Mouse (Mus musculus) embryonic facial prominence, embryonic 11.5 days (tissue): ENCODE measurements at regions not wholly inside any gene's neighbourhood (a gene's known extent, or its start where the extent isn't known, plus 50 kb on each side); places are given as distances from the start of the nearest gene placed in this dataset.

Source experiments
- ATAC-seq: fragments of 200-750 bp; cut with Nextera tagmentation; replicated peaks from 2 replicates; pipeline ENCODE4 v1.8.0; 2017; ENCODE audit warnings: low read depth; ENCODE audit not compliant: insufficient number of reproducible peaks, low FRiP score, low TSS enrichment
- DNase-seq: peaks from one replicate; pipeline ENCODE4 v3.0.0-alpha.2; 2015; ENCODE audit warnings: low spot score
- H3K27ac ChIP-seq: fragments of 300-500 bp; sonication (generic); replicated peaks from 2 replicates; pipeline ENCODE4 v1.5.1; 2014; ENCODE audit warnings: mild to moderate bottlenecking, low read depth, low read length, control low read depth
- H3K27me3 ChIP-seq: fragments of 300-500 bp; sonication (generic); 2 replicates; pipeline ENCODE4 v1.6.1; 2014; ENCODE audit warnings: mild to moderate bottlenecking, low read length, moderate library complexity, mixed read lengths; ENCODE audit not compliant: control insufficient read depth, insufficient read depth
- H3K36me3 ChIP-seq: fragments of 300-500 bp; sonication (generic); replicated peaks from 2 replicates; pipeline ENCODE4 v1.6.1; 2014; ENCODE audit warnings: low read depth, mild to moderate bottlenecking, low read length, moderate library complexity, mixed read lengths; ENCODE audit not compliant: control insufficient read depth, insufficient read depth
- H3K4me1 ChIP-seq: fragments of 300-500 bp; sonication (generic); 2 replicates; pipeline ENCODE4 v1.6.1; 2014; ENCODE audit warnings: low read length, mixed read lengths; ENCODE audit not compliant: control insufficient read depth, insufficient read depth
- H3K4me2 ChIP-seq: fragments of 300-500 bp; sonication (generic); 2 replicates; pipeline ENCODE4 v1.6.1; 2014; ENCODE audit warnings: low read depth, mild to moderate bottlenecking, control low read depth, low read length, moderate library complexity
- H3K4me3 ChIP-seq: fragments of 300-500 bp; sonication (generic); 2 replicates; pipeline ENCODE4 v1.5.1; 2014; ENCODE audit warnings: low read depth, low read length, control low read depth
- H3K9ac ChIP-seq: fragments of 300-500 bp; sonication (generic); replicated peaks from 2 replicates; pipeline ENCODE4 v1.6.1; 2014; ENCODE audit warnings: mild to moderate bottlenecking, control low read depth, low read length
- H3K9me3 ChIP-seq: fragments of 300-500 bp; sonication (generic); replicated peaks from 2 replicates; pipeline ENCODE4 v1.6.1; 2016; ENCODE audit warnings: mild to moderate bottlenecking, low read length, inconsistent platforms, mixed read lengths; ENCODE audit not compliant: control insufficient read depth
- WGBS: fragments of 180-500 bp; shearing (Covaris S2); extraction: QIAGEN DNeasy Blood & Tissue Kit; methylation state at CpG from one replicate; pipeline ENCODE4 v1.1.7; 2014; 5-methylcytosine and 5-hydroxymethylcytosine counted together

- 71% methylated on average over 3 of the region's 3 CpGs for WGBS
- ATAC-seq (no peak), DNase-seq (no peak)
- no peak overlapping the region for H3K9ac ChIP-seq
- no peak overlapping the region for H3K4me2 ChIP-seq
- H3K27ac ChIP-seq, result no peak overlapping the region
- H3K36me3 ChIP-seq, result no peaks in the 10 kb centered on the region
- H3K9me3 ChIP-seq, result no peaks in the 10 kb centered on the region
- no peaks in the 10 kb centered on the region for H3K4me1 ChIP-seq
- H3K27me3 ChIP-seq, result no peaks in the 10 kb centered on the region
- no peak overlapping the region for H3K4me3 ChIP-seq
Measured at GRCm38 (mm10) chr7:94637367-94638023, 1533.6 kb upstream of the Tenm4 start.

- no peaks in the 10 kb centered on the region for H3K4me1 ChIP-seq
- DNase-seq (no peak), ATAC-seq (no peak)
- H3K4me2 ChIP-seq, result no peak overlapping the region
- H3K36me3 ChIP-seq, result no peaks in the 10 kb centered on the region
- no peak overlapping the region for H3K4me3 ChIP-seq
- WGBS, result 57% methylated on average over 7 of the region's 7 CpGs
- H3K9ac ChIP-seq, result no peak overlapping the region
- no peaks in the 10 kb centered on the region for H3K27me3 ChIP-seq
- no peak overlapping the region for H3K27ac ChIP-seq
- no peaks in the 10 kb centered on the region for H3K9me3 ChIP-seq
Measured at GRCm38 (mm10) chr7:94644560-94645285, 1526.3 kb upstream of the Tenm4 start.

- WGBS, result 51% methylated on average over 4 of the region's 4 CpGs
- no peak for ATAC-seq
- Histone ChIP-seq H3K36me3 (no peaks in the 10 kb centered on the region), H3K9ac (no peak overlapping the region), H3K4me1 (no peaks in the 10 kb centered on the region), H3K9me3 (no peaks in the 10 kb centered on the region), H3K27me3 (no peaks in the 10 kb centered on the region), H3K27ac (no peak overlapping the region), H3K4me2 (no peak overlapping the region), H3K4me3 (no peak overlapping the region)
- no peak for DNase-seq
Measured at GRCm38 (mm10) chr7:94645337-94645736, 1525.7 kb upstream of the Tenm4 start.

- H3K4me1 ChIP-seq, result no peaks in the 10 kb centered on the region
- H3K27me3 ChIP-seq, result no peaks in the 10 kb centered on the region
- H3K9me3 ChIP-seq, result no peaks in the 10 kb centered on the region
- no peak overlapping the region for H3K4me2 ChIP-seq
- no peak overlapping the region for H3K4me3 ChIP-seq
- no peaks in the 10 kb centered on the region for H3K36me3 ChIP-seq
- no peak for ATAC-seq
- H3K27ac ChIP-seq, result no peak overlapping the region
- H3K9ac ChIP-seq, result no peak overlapping the region
- DNase-seq, result no peak
- WGBS, result 63% methylated on average over 1 of the region's 1 CpGs
Measured at GRCm38 (mm10) chr7:94650462-94650861, 1520.6 kb upstream of the Tenm4 start.

- no peaks in the 10 kb centered on the region for H3K9me3 ChIP-seq
- 82% methylated on average over 4 of the region's 4 CpGs for WGBS
- no peak overlapping the region for H3K27ac ChIP-seq
- H3K4me1 ChIP-seq, result no peaks in the 10 kb centered on the region
- no peaks in the 10 kb centered on the region for H3K36me3 ChIP-seq
- no peak overlapping the region for H3K4me2 ChIP-seq
- H3K27me3 ChIP-seq, result no peaks in the 10 kb centered on the region
- no peak for DNase-seq
- no peak for ATAC-seq
- no peak overlapping the region for H3K4me3 ChIP-seq
- no peak overlapping the region for H3K9ac ChIP-seq
Measured at GRCm38 (mm10) chr7:94666392-94667155, 1504.5 kb upstream of the Tenm4 start.

- Histone ChIP-seq H3K27ac (no peak overlapping the region), H3K9ac (no peak overlapping the region), H3K4me1 (no peaks in the 10 kb centered on the region), H3K4me2 (no peak overlapping the region), H3K9me3 (no peaks in the 10 kb centered on the region), H3K27me3 (no peaks in the 10 kb centered on the region), H3K36me3 (no peaks in the 10 kb centered on the region), H3K4me3 (no peak overlapping the region)
- peak; percentile 23 for DNase-seq
- 39% methylated on average over 1 of the region's 1 CpGs for WGBS
- no peak for ATAC-seq
Measured at GRCm38 (mm10) chr7:94668296-94668695, 1502.8 kb upstream of the Tenm4 start.

GRCm38 (mm10) chr7:94668836-94669396 is 1502.1 kb upstream of the Tenm4 start:
- Histone ChIP-seq H3K4me1 (no peaks in the 10 kb centered on the region), H3K4me2 (no peak overlapping the region), H3K36me3 (no peaks in the 10 kb centered on the region), H3K9me3 (no peaks in the 10 kb centered on the region), H3K27ac (no peak overlapping the region), H3K9ac (no peak overlapping the region), H3K4me3 (no peak overlapping the region), H3K27me3 (no peaks in the 10 kb centered on the region)
- ATAC-seq (peak; percentile 84), DNase-seq (peak; percentile 83)
- 32% methylated on average over 2 of the region's 2 CpGs for WGBS
